Mouse (Mus musculus) megakaryocyte, embryonic 14.5 days (primary cell): Measurements from ENCODE around the gene AI661453.

Experiments used
- FLI1 ChIP-seq: IDR thresholded peaks from 2 replicates; pipeline ENCODE4 v1.6.1; 2012; ENCODE audit warnings: low read length, inconsistent platforms, mixed read lengths
- GATA1 ChIP-seq: IDR thresholded peaks from 3 replicates; pipeline ENCODE4 v1.6.1; 2012; ENCODE audit warnings: mixed read lengths, low read length, inconsistent platforms, borderline replicate concordance

GRCm38 (mm10) chr17:47467659-47468058 lies 31.2 kb downstream of the AI661453 start:
- TF ChIP-seq GATA1 (no peak), FLI1 (no peak)
